Comparison of ENCODE assay signal across 20 mouse cellular contexts in the genomic region with DNA sequence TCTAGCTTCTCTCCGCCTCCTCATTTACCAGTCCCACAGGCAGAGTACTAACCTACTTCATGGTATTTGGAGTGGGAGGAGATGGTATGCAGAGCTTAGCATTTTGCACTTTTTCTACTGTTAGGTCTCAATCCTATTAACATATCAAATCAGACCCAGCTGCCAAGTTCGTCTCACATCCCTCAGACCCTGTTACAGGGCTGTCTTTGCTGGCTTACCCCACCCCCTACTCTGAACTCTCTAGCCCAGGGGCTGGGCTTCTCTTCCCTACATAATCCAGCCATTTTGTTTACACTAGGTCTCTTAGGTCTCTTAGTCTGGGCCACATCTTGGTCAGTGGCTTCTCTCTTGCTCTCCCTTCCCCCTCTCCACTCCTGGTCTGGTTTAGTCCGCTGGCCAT. TPM values are rescaled to one million over a fixed set of nuclear protein-coding genes. Genes with fewer than 3 reads are reported as not detected.
"Had no signal": no experiment of that assay in that cellular context is flagged by ENCODE, and none has a peak within 500 bp of the region (broad histone marks: within the 10 kb centered on the region; RNA-seq: fewer than 3 reads in every experiment).

No protein-coding gene starts in this region.

- H3K9ac ChIP-seq: limb, embryonic 15.5 days; liver, embryonic 13.5 days; liver, postnatal 0 days; lung, embryonic 15.5 days; neural tube, embryonic 15.5 days had no signal

- H3K27ac ChIP-seq: layer of hippocampus, adult 2 months; limb, embryonic 15.5 days; liver, embryonic 13.5 days; lung, embryonic 15.5 days; macrophage; neural tube, embryonic 15.5 days had no signal

- H3K4me1 ChIP-seq: limb, embryonic 15.5 days; liver, embryonic 13.5 days; lung, embryonic 15.5 days; megakaryocyte, embryonic 14.5 days; neural tube, embryonic 15.5 days had no signal

- H3K4me3 ChIP-seq: layer of hippocampus, adult 2 months; limb, embryonic 15.5 days; liver, embryonic 13.5 days; lung, embryonic 15.5 days; megakaryocyte, embryonic 14.5 days; myocyte; neural tube, embryonic 15.5 days had no signal

- H3K27me3 ChIP-seq: limb, embryonic 15.5 days; liver, embryonic 13.5 days; lung, embryonic 15.5 days; neural tube, embryonic 15.5 days had no signal

- H3K4me2 ChIP-seq: limb, embryonic 15.5 days; liver, embryonic 13.5 days; lung, embryonic 15.5 days; neural tube, embryonic 15.5 days had no signal

- DNase-seq: kidney, adult 8-10 months; kidney, postnatal 25 days; liver, embryonic 13.5 days; liver, postnatal 0 days; lung, postnatal 14 days; right cerebral cortex, adult 18-20 months; right cerebral cortex, postnatal 25 days; thymus, adult 18-20 months; thymus, postnatal 14 days had no signal

- ATAC-seq: intestine, postnatal 0 days; liver, postnatal 0 days had no signal

- H3K36me3 ChIP-seq: limb, embryonic 15.5 days; liver, embryonic 13.5 days; lung, embryonic 15.5 days; neural tube, embryonic 15.5 days had no signal

- H3K9me3 ChIP-seq: limb, embryonic 15.5 days; liver, embryonic 13.5 days; lung, embryonic 15.5 days; megakaryocyte, embryonic 14.5 days; neural tube, embryonic 15.5 days had no signal

RNA-seq across cellular contexts. Expression of gene Ntsr2, which starts 16.0 kb away (rescaled TPM):
- polyA plus RNA-seq: intestine, postnatal 0 days; limb, embryonic 11.5 days; limb, embryonic 15.5 days; liver, embryonic 13.5 days; liver, postnatal 0 days; lung, embryonic 15.5 days; macrophage; myocyte; neural tube, embryonic 11.5 days; stomach, embryonic 14.5 days had no signal
